Mouse (Mus musculus): ENCODE data around the gene Cebpb. TPM values are rescaled to one million over a fixed set of nuclear protein-coding genes. Genes with fewer than 3 reads are reported as not detected.

The Cebpb gene
- total and polyA plus RNA-seq, 3 experiments, result 9.9 to 10.7 TPM; not detected in 1

DNA sequence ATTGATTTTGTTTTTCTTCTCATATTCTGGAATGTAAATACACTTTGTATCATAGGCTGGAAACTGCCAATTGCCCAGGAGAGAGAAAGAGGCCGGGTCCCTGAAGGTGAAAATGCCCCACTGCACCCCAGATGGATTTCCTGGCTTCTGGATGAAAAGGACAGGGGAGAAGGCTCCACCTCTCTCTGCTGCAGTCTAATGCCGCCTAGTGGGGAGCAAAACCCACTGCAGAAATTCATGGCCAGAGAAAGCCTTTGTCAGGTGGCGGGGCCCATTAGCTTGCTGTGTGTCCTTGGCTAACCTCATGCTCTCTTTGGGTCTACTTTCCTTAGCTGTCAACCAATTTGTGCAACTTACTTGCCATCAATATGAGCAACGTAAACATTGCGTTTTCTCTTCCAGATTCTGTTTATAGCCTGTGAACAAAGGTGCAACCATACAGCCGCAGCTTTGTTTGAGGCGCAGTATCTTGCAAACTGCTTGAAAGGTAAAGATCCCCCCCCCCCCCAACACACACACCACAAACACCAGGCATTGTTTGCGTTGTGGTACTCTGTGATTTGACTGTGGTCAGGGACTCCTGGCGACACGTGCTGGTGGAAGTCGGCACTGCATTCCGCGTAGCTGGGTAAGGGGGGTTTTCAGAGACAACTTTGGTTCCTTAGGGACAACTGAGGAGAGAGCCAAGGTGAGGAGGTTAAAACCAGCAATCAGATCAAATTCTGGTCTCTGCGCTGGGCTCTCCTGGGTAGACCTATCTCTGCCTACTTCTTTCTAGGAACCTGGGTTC is 13.4 kb upstream of the Cebpb start:
- TF ChIP-seq CHD1 (IDR thresholded peaks at IDR 0.05; ENCODE audit: low read depth, low read length) (no peak), RAD21 (IDR thresholded peaks at IDR 0.05; ENCODE audit: low read depth, low read length) (peak; percentile 53), HCFC1 (IDR thresholded peaks at IDR 0.05; ENCODE audit: low read depth, low read length) (no peak), ZC3H11A (IDR thresholded peaks at IDR 0.05; ENCODE audit: low read depth, low read length) (peak; percentile 24), BHLHE40 (IDR thresholded peaks at IDR 0.05; ENCODE audit: borderline replicate concordance, low read depth, low read length) (no peak), POLR2AphosphoS5 (IDR thresholded peaks at IDR 0.05; ENCODE audit: borderline replicate concordance, low read depth, low read length) (no peak), TCF12 (IDR thresholded peaks at IDR 0.05; ENCODE audit: low read depth, low read length) (no peak), MAX (IDR thresholded peaks at IDR 0.05; ENCODE audit: low read length) (no peak), UBTF (IDR thresholded peaks at IDR 0.05; ENCODE audit: borderline replicate concordance, insufficient read depth, low read depth, low read length) (no peak), ELF1 (IDR thresholded peaks at IDR 0.05; ENCODE audit: low read depth, low read length) (no peak), MYB (IDR thresholded peaks at IDR 0.05; ENCODE audit: low read depth, low read length) (no peak), CHD2 (IDR thresholded peaks at IDR 0.05; ENCODE audit: low read length) (no peak), MYC (IDR thresholded peaks at IDR 0.05; ENCODE audit: low read depth, low read length) (no peak), SIN3A (IDR thresholded peaks at IDR 0.05; ENCODE audit: low read length) (no peak), POLR2AphosphoS2 (IDR thresholded peaks at IDR 0.05; ENCODE audit: low read length) (no peak), NELFE (IDR thresholded peaks at IDR 0.05; ENCODE audit: low read depth, low read length) (no peak), CTCF (IDR thresholded peaks at IDR 0.05 in 2 of 3, conservative IDR thresholded peaks at IDR 0.05 in 1 of 3; ENCODE audit: control insufficient read depth in 1 of 3, insufficient read depth in 1 of 3, low read depth in 2 of 3, low read length in 3 of 3, poor library complexity in 1 of 3, severe bottlenecking in 1 of 3) (peak; percentile 61 to 80 (median 69)), MXI1 (IDR thresholded peaks at IDR 0.05; ENCODE audit: low read depth, low read length) (no peak), ZNF384 (IDR thresholded peaks at IDR 0.05; ENCODE audit: low read depth, low read length) (no peak), MAFK (IDR thresholded peaks at IDR 0.05; ENCODE audit: borderline replicate concordance, low read depth, low read length) (no peak), KAT2A (conservative IDR thresholded peaks at IDR 0.05; ENCODE audit: low read depth, low read length) (no peak), ZKSCAN1 (IDR thresholded peaks at IDR 0.05; ENCODE audit: low read depth, low read length) (no peak), TAL1 (IDR thresholded peaks at IDR 0.05; ENCODE audit: low read length) (no peak), USF2 (IDR thresholded peaks at IDR 0.05; ENCODE audit: borderline replicate concordance in 1 of 2, insufficient read depth in 1 of 2, low read depth in 1 of 2, low read length in 2 of 2) (no peak), GATA1 (IDR thresholded peaks at IDR 0.05; ENCODE audit: low read depth, low read length) (no peak), EP300 (IDR thresholded peaks at IDR 0.05; ENCODE audit: low read depth in 1 of 2, low read length in 2 of 2) (no peak), USF1 (IDR thresholded peaks at IDR 0.05; ENCODE audit: low read depth, low read length) (no peak), E2F4 (IDR thresholded peaks at IDR 0.05; ENCODE audit: borderline replicate concordance, low read depth, low read length) (no peak), NRF1 (IDR thresholded peaks at IDR 0.05; ENCODE audit: insufficient read depth, low read depth, low read length, poor library complexity, severe bottlenecking) (no peak), TBP (IDR thresholded peaks at IDR 0.05; ENCODE audit: low read depth, low read length) (no peak), SMC3 (IDR thresholded peaks at IDR 0.05; ENCODE audit: low read depth, low read length) (peak; percentile 67), JUND (IDR thresholded peaks at IDR 0.05; ENCODE audit: low read depth, low read length) (no peak), POLR2A (IDR thresholded peaks at IDR 0.05; ENCODE audit: control insufficient read depth in 1 of 2, insufficient read depth in 1 of 2, low read depth in 1 of 2, low read length in 2 of 2, poor library complexity in 1 of 2) (no peak)
- peak; percentile 53 for DNase-seq (ENCODE audit: low read depth, low spot score)
- peaks cover 0 to 6% of the 10 kb centered on the region in 2 experiments; a peak in 1 of 4 replicates for H3K4me1 ChIP-seq (ENCODE audit: control insufficient read depth in 1 of 2, insufficient read depth in 2 of 2, low read length in 2 of 2)

More for the DNA sequence above, 13.4 kb upstream of the Cebpb start:
- no peaks in the 10 kb centered on the region for H3K9me3 ChIP-seq (replicated peaks; ENCODE audit: insufficient read depth, low read length)
- H3K79me2 ChIP-seq (ENCODE audit: control insufficient read depth, insufficient read depth, low read length, poor library complexity), result no peaks in the 10 kb centered on the region
- H3K27me3 ChIP-seq (ENCODE audit: control insufficient read depth in 1 of 2, insufficient read depth in 2 of 2, low read length in 2 of 2), result no peaks in the 10 kb centered on the region
- no peak overlapping the region for H3K9ac ChIP-seq (ENCODE audit: control insufficient read depth, low read depth, low read length, poor library complexity, severe bottlenecking)
- H3K27ac ChIP-seq (ENCODE audit: control insufficient read depth, low read depth, low read length), result no peak overlapping the region
- no peak overlapping the region for H3K4me3 ChIP-seq (ENCODE audit: control insufficient read depth in 1 of 2, insufficient read depth in 1 of 2, low read depth in 2 of 2, low read length in 2 of 2)
- peaks cover 0 to 2% of the 10 kb centered on the region in 2 experiments; a peak in 2 of 4 replicates for H3K36me3 ChIP-seq (ENCODE audit: control insufficient read depth in 1 of 2, insufficient read depth in 2 of 2, low read length in 2 of 2)

Measured in MEL (cell line).